Mouse (Mus musculus): ENCODE results near the gene Scn4a. TPM values are rescaled to one million over a fixed set of nuclear protein-coding genes. Genes with fewer than 3 reads are reported as not detected.
"Not testable (repeated sequence)": the region's sequence is repeated elsewhere in the genome, so short reads cannot be mapped to it uniquely, and the experiment has no call there.

Scn4a gene
- total RNA-seq, 2 experiments from 2014 or later, result not detected

- no peak for DNase-seq (ENCODE audit: low spot score in 2 of 2)
Measured at GRCm38 (mm10) chr11:106359350-106359749, 6.3 kb upstream of the Scn4a start.

- DNase-seq (ENCODE audit: low spot score in 2 of 2), result no peak
Measured at GRCm38 (mm10) chr11:106355382-106356128, 2.5 kb upstream of the Scn4a start.

GRCm38 (mm10) chr11:106354181-106354580 lies 1.1 kb upstream of the Scn4a start:
- no peak for DNase-seq (ENCODE audit: low spot score in 2 of 2)

GRCm38 (mm10) chr11:106351941-106352340 lies 1.1 kb downstream of the Scn4a start:
- DNase-seq (ENCODE audit: low spot score in 2 of 2), result no peak

GRCm38 (mm10) chr11:106351253-106351652 lies 1.8 kb downstream of the Scn4a start:
- no peak for DNase-seq (ENCODE audit: low spot score in 2 of 2)

GRCm38 (mm10) chr11:106350853-106351252 lies 2.2 kb downstream of the Scn4a start:
- no peak for DNase-seq (ENCODE audit: low spot score in 2 of 2)

GRCm38 (mm10) chr11:106349772-106350171 lies 3.3 kb downstream of the Scn4a start:
- DNase-seq (ENCODE audit: low spot score in 2 of 2), result no peak

- DNase-seq (ENCODE audit: low spot score in 2 of 2), result no peak
Measured at GRCm38 (mm10) chr11:106344910-106345309, 8.2 kb downstream of the Scn4a start.

GRCm38 (mm10) chr11:106340990-106341520 lies 12.0 kb downstream of the Scn4a start:
- DNase-seq (ENCODE audit: low spot score in 2 of 2), result no peak

- DNase-seq (ENCODE audit: low spot score in 2 of 2), result not testable (repeated sequence)
Measured at GRCm38 (mm10) chr11:106339323-106339722, 13.8 kb downstream of the Scn4a start.

GRCm38 (mm10) chr11:106338870-106339269 lies 14.2 kb downstream of the Scn4a start:
- DNase-seq (ENCODE audit: low spot score in 2 of 2), result no peak

- no peak for DNase-seq (ENCODE audit: low spot score in 2 of 2)
Measured at GRCm38 (mm10) chr11:106338029-106338428, 15.1 kb downstream of the Scn4a start.

GRCm38 (mm10) chr11:106334066-106334465 lies 19.0 kb downstream of the Scn4a start:
- DNase-seq (ENCODE audit: low spot score in 2 of 2), result no peak

- DNase-seq (ENCODE audit: low spot score in 2 of 2), result no peak
Measured at GRCm38 (mm10) chr11:106332458-106332857, 20.6 kb downstream of the Scn4a start.

- peak; percentile 24 to 44 for DNase-seq (ENCODE audit: low spot score in 2 of 2)
Measured at GRCm38 (mm10) chr11:106329682-106330081, 23.4 kb downstream of the Scn4a start.

GRCm38 (mm10) chr11:106329128-106329527 lies 24.0 kb downstream of the Scn4a start:
- DNase-seq (ENCODE audit: low spot score in 2 of 2), result no peak

GRCm38 (mm10) chr11:106328521-106328920 lies 24.6 kb downstream of the Scn4a start:
- DNase-seq (ENCODE audit: low spot score in 2 of 2), result no peak

- no peak for DNase-seq (ENCODE audit: low spot score in 2 of 2)
Measured at GRCm38 (mm10) chr11:106326475-106326874, 26.6 kb downstream of the Scn4a start.

GRCm38 (mm10) chr11:106325566-106326206 lies 27.4 kb downstream of the Scn4a start:
- DNase-seq (ENCODE audit: low spot score in 2 of 2), result peak; percentile 60

GRCm38 (mm10) chr11:106324858-106325257 lies 28.2 kb downstream of the Scn4a start:
- DNase-seq (ENCODE audit: low spot score in 2 of 2), result no peak

GRCm38 (mm10) chr11:106318406-106319366 lies 34.4 kb downstream of the Scn4a start:
- no peak for DNase-seq (ENCODE audit: low spot score in 2 of 2)
